Mouse (Mus musculus) thymus, postnatal 14 days (tissue): ENCODE measurements around the gene Tmco5.
A peak's percentile ranks its signal among the peaks of the same experiment; 100 is the strongest.

Experiments
- DNase-seq: peaks from one replicate; pipeline ENCODE4 v3.0.0; 2021

The Tmco5 gene

GRCm38 (mm10) chr2:116878391-116878790 lies at the start of gene Tmco5:
TSS of gene Tmco5 (plus strand) at chr2:116878691.
- no peak for DNase-seq

- no peak for DNase-seq
Measured at GRCm38 (mm10) chr2:116831863-116832262, 46.6 kb upstream of the Tmco5 start.

DNA sequence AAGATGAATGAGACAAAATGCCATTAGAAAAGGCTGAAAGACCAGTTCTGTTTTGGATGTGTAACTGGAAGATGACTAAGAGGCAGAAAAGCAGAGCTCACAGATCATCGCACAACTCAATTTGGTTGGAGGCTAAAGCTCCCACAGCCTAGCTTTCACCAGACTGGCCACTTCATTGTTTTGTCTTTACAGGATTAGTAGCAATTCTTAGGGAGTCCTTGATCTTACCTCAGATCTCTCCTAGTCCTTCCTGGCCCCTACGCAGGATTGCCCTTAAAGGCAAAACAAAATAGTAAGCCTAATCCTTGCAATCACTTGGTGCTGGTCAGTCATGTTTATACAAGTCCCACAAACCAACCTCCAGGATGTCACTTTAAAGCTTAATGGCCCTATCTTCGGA lies 40.7 kb upstream of the Tmco5 start:
- DNase-seq, result no peak

DNA sequence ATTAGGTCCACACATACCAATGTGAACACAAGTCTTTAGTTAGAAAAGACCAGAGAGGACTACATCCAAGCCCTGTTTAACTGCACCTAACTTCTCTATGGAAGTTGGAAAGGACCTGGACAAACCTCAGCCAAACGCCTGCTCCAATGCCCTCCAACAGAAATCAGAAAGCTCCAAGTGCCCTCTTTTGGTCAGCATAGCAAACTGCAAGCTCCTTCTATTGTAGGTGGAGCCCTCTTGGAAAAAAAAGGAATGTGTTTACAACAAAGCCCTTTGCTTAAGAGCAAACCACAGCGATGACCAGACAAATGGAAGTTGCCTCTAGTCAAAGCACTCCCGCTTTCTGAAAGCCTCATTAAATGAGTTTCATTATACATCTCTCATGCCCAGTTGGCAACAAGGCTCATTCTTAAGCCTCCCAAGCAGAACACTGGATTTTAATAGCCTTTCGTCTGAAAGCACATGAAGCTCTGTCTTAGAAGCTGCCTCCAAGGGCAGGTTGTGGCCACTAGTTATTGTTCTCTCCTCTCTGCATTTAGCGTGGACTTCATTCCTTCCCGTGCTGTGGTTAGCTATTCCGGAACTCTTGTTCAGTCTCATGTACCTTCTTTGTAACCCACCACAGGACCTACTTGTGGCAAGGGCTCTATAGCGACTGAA lies 39.8 kb upstream of the Tmco5 start:
- DNase-seq, result no peak

GRCm38 (mm10) chr2:116849980-116850636 lies 28.4 kb upstream of the Tmco5 start:
- no peak for DNase-seq

GRCm38 (mm10) chr2:116851356-116851755 lies 27.1 kb upstream of the Tmco5 start:
- no peak for DNase-seq

DNA sequence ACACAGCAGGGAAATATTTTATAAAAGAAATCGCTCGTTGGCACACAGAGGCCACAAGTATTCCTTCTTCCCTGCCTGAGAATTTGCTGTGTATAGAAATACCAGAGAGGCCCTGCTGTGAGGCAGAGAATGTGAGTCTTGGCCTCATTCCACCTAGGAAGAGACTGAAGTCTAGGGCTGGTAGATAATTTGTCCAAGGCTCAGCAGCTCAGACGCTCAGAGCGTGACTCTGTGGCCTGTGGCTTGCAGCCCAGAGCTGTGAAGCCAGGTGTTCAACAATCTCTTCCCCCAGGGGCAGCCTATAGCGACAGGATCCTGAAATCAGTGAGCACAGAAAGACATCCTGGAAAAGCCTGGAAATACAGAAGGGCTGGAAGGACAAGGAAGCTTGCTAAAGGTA lies 26.2 kb upstream of the Tmco5 start:
- no peak for DNase-seq

- no peak for DNase-seq
Measured at GRCm38 (mm10) chr2:116858703-116859102, 19.8 kb upstream of the Tmco5 start.

GRCm38 (mm10) chr2:116876955-116877615 lies 1.4 kb upstream of the Tmco5 start:
- DNase-seq, result no peak

DNA sequence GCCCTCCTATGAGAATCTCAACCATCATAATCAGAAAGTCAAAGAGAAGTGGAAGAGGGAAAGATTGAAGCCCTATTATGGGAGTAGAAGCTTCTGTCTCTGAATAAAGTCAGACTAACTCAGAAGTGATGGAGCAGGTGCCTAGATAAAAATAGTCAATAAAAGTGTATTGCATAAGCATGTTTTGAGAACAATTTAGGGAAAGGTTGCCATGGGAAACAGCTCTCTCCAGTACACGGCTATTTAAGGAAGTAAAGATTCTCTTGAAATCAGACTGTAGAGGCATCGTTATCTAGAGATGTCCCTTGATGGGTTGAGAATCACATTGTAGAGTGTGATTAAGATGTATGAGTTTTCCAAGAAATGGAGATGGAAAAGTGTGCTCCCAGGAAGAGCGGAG lies 1.2 kb downstream of the Tmco5 start:
- DNase-seq, result no peak

- DNase-seq, result no peak
Measured at GRCm38 (mm10) chr2:116893316-116893987, 15.0 kb downstream of the Tmco5 start.

DNA sequence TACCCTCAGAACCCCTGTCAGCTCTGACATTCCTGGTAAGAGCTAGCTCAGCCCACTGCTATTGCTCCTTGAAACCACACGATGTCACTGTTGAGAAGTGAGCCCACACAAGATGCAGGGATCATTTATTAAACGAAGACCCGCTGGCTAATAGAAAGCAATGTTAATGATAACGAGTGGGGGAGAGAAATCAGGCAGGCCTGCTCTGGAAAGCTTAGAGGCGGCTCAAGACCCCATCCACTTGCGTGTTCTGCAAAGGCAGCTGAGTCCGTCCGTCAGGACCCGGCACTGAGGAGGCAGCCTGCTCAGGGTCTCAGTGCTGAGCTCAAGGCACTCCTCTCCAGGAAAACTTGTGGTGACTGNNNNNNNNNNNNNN lies 15.5 kb downstream of the Tmco5 start:
- peak; percentile 14 for DNase-seq

- peak; percentile 78 for DNase-seq
Measured at GRCm38 (mm10) chr2:116899615-116900272, 21.3 kb downstream of the Tmco5 start.

DNA sequence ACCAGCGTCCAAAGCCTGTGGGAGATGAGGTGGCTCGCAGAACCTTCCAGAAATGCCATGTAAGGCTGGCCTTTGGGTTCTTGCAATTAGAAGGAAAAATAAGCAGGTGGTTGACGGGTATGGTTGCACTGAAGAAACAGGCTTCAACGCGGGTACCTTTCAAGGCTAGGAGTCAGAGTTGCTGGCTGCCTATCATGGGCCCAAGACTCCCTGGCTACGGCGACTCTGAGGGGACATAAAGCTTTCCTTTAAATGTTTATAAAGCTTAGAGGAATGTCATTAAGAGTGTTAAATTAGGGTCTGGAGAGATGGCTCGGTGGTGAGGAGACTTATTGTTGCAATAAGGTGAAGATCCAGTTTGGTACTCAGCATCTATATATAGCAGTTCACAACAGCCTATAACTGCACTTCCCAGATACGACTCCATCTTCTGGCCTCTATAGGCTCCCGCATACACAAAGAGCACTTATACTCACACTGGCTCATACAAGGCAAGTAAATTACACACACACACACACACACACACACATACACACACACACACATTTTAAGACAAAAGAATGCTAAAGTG lies 21.9 kb downstream of the Tmco5 start:
- no peak for DNase-seq

GRCm38 (mm10) chr2:116908268-116908667 lies 29.8 kb downstream of the Tmco5 start:
- no peak for DNase-seq

DNA sequence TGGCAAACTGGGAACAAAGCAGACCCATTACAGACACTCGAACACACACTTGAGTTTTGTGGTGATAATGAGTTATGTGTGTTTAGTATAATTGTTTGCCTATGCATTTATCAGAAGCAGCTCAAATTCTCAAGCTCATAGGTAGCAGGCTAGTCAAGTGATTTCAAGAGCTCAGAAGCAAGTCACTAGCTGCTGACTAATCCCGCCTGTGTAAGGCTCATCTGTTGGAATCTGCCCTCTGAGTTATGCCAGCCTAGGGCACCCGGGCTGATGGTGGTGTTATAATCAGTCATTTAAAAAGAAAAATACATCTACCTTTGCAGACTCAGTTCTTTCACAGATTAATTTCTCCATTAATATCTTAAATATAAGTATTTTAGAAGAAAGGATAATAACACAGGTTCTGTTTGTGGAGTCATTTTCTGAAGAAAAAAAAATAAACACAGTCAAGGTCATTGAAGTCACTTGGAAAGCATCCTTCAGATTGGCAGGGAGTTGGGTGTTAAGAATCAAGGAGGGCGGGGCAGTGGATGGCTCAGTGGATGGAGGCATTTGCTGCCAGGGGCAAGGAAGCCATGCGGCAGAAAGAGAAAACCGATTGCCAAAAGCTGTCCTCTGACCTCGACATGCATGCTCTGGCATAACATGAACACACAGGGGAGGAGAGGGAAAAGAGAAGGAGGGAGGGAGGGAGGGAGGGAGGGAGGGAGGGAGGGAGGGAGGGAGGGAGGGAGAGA lies 34.0 kb downstream of the Tmco5 start:
- DNase-seq, result no peak

- no peak for DNase-seq
Measured at GRCm38 (mm10) chr2:116913677-116914405, 35.4 kb downstream of the Tmco5 start.

DNA sequence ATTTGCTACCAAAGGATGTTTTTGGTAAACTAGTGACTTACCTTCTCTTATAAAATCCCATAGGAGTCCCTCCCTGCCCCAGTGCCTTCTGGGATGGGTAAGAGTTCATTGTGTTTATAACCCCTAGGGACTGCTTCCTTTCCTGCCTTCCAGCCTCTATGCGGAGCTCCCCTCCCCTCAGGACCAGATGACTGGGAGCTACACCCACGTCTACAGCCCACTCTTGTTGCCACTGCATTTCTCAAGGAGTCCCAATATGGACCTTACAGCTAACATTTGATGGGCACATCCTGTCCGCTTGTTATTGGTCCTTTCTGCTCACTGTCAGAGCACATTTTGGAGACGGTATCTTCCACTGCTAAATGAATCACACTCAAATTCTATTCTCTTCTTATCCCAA lies 36.1 kb downstream of the Tmco5 start:
- DNase-seq, result no peak

DNA sequence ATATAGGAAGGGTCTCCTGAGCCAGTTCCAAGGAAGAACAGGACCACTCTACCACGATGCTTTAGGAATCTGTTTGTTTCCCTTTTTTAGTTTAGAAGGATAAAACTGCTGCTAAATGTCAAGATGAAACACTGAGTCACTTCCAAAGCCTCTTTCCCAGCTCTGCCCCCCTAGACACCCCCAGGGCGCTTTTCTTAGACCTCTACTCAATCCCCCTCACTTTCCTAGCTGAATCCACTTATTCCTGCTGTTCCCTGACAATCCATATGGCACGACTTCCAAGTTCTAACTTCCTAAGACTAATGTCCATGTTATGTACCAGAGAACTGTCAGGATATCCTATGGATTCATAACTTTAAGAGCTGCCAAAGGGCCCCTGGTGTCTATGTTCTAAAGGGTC lies 40.1 kb downstream of the Tmco5 start:
- no peak for DNase-seq

DNA sequence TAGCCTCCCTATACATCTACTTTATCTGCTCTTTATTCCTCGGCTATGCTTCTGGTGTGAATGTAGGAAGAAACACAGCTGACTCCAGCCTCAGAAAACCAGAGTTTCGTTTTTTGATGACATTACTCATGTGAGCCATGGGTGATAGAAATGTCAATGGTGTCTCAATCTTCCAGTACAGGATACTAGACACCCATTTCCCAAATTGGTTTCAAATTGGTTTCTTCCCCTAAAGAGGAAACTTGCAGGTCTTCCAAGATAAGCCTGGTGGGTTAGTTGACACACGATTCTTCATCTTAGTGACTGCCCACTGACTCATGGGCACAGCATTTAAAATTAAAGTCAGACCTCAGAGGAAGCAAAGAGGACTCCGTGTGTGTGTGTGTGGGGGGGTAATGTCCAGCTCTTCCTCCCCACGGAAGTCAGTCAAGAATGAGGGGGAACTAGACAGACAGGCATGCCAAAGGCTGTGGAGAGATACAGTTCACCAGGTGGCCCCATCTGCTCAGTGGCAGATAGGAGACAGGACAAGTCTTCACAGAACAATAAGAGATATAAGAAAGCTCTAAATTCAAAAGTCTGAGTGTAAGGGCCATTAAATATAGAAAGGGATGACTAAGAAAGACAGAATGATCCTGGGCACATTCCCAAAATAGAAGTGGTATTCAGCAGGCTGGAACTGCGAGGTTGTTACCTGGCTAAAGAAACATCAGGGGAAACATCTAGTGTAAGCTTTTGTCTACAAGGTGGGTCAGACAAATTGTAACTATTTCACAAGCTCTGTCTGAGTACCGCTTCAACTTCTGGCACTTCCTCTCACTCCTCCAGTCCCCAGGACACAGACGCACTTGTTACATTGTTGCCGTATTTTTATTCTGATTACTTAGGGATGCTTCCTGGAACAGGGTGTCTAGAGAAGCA lies 44.3 kb downstream of the Tmco5 start:
- no peak for DNase-seq
